Mouse (Mus musculus): ENCODE data around the gene Mtmr4. TPM values are rescaled to one million over a fixed set of nuclear protein-coding genes. Genes with fewer than 3 reads are reported as not detected.

Mtmr4 gene
- total RNA-seq, 2 experiments from 2014 or later: 83.5 to 86.6 TPM

GRCm38 (mm10) chr11:87602234-87602633 is 10.3 kb downstream of the Mtmr4 start:
- intact Hi-C loops (cut with DNase I): no loop called here
- DNase-seq (ENCODE audit: low spot score in 2 of 2): no peak

- no peak for DNase-seq (ENCODE audit: low spot score in 2 of 2)
- intact Hi-C loops (cut with DNase I): no loop called here
These were observed 11.6 kb downstream of the Mtmr4 start for GRCm38 (mm10) chr11:87603571-87603970.

GRCm38 (mm10) chr11:87609264-87609663 is 17.3 kb downstream of the Mtmr4 start:
- DNase-seq (ENCODE audit: low spot score in 2 of 2): no peak

DNA sequence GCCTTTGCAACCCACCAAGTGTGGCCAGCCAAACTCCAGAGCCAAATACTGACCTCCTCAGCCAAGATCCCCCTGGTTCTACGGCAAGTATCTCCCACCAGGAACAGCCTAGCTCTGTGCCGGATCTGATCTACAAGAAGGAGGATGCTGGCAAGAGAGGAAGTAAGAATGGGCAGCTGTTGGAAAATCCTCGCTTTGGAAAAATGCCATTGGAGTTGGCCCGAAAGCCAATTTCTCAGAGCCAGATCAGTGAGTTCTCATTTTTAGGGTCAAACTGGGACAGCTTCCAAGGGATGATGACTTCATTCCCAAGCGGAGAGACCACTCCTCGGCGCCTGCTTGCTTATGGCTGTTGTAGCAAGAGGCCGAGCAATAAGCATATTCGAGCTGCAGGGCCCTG is 19.6 kb downstream of the Mtmr4 start:
- intact Hi-C loops (cut with DNase I): no loop called here
- DNase-seq (ENCODE audit: low spot score in 2 of 2): no peak

More at GRCm38 (mm10) chr11:87609264-87609663, 17.3 kb downstream of the Mtmr4 start:
- intact Hi-C loops (cut with DNase I): no loop called here

DNA sequence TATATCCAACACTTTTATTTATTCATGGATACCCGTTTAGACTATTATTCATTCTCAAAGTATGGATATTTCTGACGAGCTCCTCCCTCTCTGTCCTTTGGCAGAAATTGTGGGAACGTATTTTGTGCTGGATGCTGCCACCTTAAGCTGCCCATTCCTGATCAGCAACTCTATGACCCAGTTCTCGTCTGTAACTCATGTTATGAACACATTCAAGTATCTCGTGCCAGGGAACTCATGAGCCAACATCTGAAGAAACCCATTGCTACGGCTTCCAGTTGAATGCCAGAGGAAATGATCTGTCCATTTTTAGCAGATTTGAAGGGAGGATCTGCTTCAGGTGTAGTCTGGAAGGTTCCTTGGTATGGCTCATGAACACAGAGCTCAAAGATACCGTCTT is 22.0 kb downstream of the Mtmr4 start:
- no peak for DNase-seq (ENCODE audit: low spot score in 2 of 2)
- intact Hi-C loops (cut with DNase I): no loop called here

DNA sequence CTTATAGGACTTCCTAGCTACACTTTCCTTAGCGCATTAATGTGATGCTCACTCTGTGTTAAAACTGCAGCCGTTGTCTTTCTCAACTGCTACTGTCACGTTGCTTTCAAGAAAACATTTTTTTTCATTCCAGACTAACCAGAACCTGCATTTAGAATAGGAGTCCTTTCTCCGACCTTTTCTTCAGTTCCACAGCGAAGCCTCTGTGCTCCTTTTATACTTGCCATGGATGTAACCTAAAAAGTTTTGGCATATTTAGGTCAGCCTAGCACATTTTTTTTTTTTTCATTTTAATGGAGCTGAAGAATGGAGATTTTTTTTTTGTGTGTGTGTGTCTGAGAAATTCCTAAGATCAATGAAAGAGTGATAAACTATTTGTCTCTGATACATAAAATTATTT is 23.6 kb downstream of the Mtmr4 start:
- no peak for DNase-seq (ENCODE audit: low spot score in 2 of 2)
- intact Hi-C loops (cut with DNase I): no loop called here

DNA sequence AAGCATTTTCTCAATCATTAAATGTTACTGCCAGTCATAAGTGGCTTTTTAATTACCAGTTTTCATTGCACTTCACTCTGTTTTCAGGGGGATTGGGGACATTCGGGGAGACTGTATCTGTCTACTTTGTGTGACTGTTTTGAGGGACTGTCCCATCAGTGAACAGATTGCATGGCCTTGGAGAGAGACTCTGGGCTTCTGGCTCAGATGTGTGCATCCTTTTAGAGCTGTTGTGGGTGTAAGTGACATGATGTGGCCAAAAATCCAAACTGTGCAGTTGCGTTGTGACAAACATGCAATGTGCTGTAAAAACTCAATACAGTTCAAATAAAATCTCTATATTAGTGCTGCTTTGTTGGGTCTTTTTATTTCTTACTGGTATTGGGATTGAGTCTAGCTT is 24.0 kb downstream of the Mtmr4 start:
- DNase-seq (ENCODE audit: low spot score in 2 of 2): no peak
- intact Hi-C loops (cut with DNase I): no loop called here

DNA sequence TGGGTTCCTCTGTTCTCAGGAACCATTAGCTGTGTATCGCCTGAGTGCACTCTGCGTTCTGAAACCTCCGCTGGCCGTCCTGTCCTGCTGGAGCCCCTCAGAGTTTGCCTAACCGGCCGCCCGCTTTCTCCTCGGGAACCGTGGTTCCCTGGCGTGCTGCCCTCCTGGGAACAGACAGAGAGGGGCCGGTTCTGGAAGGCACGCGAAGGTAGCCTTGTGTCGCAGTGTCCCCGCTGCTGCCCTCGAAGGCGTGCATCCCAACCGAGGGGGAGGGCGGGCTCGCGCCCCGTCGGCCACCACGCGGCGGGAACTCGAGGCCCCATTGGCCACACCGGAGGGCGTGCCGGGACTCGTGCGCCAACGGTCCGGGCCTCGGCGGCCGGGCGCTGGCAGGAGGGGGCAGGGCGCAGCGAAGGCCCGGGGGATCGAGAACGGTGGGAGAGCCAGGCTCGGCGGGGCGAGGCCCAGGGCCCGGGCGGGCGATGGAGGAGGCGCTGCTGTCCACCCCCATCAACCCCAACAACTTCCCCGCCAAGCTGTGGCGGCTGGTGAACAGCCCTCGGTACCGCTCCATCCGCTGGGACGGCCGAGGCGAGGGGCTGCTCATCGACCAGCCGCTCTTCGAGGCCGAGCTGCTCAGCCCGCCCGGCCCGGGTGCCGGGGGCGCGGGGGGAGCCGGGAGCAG is 25.0 kb downstream of the Mtmr4 start, which contains the start of gene Hsf5:
Gene Hsf5 (plus strand): TSS at position 375 of the 685 bp plus-strand sequence.
- no peak for DNase-seq (ENCODE audit: low spot score in 2 of 2)
- intact Hi-C loops (cut with DNase I): no loop called here

DNA sequence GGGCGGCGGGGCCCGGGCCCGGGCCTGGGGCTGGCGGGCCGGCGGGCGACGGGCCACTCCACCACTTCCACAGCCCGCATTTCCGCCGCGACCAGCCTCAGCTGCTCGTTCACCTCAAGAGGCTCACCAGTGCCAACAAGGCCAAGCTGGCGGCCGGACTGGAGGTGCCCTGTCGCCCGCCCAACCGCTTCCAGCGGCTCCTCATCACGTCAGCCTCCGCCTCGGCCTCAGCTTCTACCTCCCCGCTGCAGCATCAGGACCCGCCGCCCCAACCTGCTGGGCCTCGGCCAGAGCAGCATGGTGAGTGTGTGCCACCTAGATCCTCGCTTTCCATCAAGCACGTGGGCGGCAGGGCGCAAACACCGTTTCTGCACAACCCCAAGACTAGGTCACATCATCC is 25.6 kb downstream of the Mtmr4 start:
- intact Hi-C loops (cut with DNase I): no loop called here

DNA sequence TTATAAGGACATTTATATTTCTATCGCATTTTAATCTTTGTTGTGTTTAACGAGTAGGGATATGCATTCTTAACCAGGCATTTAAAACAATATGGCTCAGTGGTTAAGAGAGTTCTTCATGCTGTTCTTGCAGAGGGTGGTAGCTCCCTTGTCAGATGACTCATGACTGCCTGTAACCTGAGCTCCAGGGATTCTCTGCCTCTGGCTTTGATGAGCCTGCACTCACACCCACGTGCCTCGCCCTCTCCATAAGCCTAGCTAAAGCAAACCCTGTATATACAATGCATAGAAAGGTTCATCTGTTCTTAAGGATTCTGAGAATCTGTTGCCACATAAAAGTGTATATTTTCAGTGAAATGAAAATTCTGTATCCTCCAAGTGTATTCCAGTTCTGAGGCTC is 31.2 kb downstream of the Mtmr4 start:
- intact Hi-C loops (cut with DNase I): no loop called here
- no peak for DNase-seq (ENCODE audit: low spot score in 2 of 2)

More for the DNA sequence above, 25.6 kb downstream of the Mtmr4 start:
- no peak for DNase-seq (ENCODE audit: low spot score in 2 of 2)

- DNase-seq (ENCODE audit: low spot score in 2 of 2): peak in 1 of 2 experiments; percentile 25
- intact Hi-C loops (cut with DNase I): no loop called here
These were observed 37.9 kb downstream of the Mtmr4 start for GRCm38 (mm10) chr11:87629859-87630258.

- no peak for DNase-seq (ENCODE audit: low spot score in 2 of 2)
- intact Hi-C loops (cut with DNase I): no loop called here
These were observed 46.8 kb downstream of the Mtmr4 start for GRCm38 (mm10) chr11:87638793-87639192.

DNA sequence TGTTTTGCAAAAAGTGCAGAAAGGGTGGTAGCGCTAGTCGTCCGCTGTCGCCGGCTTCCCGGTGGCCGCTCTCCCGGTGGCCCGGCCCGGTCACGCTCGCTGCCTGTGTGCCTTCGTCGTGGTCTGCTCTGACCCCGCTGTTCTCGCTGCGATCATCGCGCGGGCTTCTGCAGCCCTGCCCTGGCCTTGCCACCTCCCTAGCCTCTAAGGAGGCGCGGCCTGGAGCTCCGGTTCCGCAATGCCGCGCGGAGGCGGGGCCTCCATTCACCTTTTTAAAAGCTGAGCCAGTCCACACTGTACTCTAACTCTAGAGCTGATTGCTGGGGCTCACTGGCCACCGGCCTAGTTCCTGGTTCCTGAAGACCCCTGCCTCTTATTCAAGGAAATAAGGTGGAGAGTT is 47.2 kb downstream of the Mtmr4 start:
- no peak for DNase-seq (ENCODE audit: low spot score in 2 of 2)
- intact Hi-C loops (cut with DNase I): no loop called here

GRCm38 (mm10) chr11:87642865-87643264 is 50.9 kb downstream of the Mtmr4 start:
- DNase-seq (ENCODE audit: low spot score in 2 of 2): no peak
- intact Hi-C loops (cut with DNase I): no loop called here

DNA sequence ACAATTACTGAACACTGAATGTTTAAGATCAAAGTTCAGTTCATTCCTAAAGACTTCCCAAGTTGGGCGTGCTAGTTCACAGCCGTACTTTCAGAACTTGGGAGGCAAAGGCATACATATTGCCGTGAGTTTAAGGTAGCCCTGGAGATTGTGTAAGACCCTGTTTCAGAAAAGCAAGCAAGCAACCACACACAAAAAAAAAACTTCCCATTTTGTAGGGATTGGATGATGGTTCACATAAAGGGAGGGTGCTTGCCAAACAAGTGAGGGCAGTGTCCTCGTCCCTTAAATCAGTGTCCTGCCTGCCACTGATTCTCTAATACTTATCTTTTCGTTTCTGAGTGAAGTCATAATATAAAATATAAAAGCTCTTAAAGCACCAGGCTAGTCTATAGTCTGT is 62.7 kb downstream of the Mtmr4 start:
- no peak for DNase-seq (ENCODE audit: low spot score in 2 of 2)
- intact Hi-C loops (cut with DNase I): no loop called here

- DNase-seq (ENCODE audit: low spot score in 2 of 2): no peak
- intact Hi-C loops (cut with DNase I): no loop called here
These were observed 67.3 kb downstream of the Mtmr4 start for GRCm38 (mm10) chr11:87659216-87659615.

DNA sequence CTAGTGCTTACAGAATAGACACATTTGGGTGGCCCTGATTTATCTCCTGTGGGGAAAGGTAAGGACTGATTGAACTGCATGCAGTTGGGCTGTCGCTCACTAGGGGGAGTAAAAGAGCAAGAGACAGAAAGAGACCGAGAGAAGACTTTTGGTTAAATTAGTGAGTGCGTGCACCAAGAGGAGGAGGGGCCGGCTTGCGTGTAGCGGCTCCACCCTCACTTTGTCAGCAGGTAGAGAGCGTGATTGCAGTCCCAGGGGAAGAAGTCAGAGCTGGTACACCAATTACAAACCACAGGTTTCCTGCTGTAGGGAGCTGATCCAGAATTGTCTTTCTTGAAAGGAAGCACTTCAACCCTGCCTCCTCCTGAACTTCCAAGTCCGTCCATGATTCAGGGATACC is 70.4 kb downstream of the Mtmr4 start, which contains the start of gene Rnf43:
Gene Rnf43 (plus strand): TSS at position 316 of the 400 bp plus-strand sequence.
- peak; percentile 83 to 87 for DNase-seq (ENCODE audit: low spot score in 2 of 2)
- intact Hi-C loops (cut with DNase I): loop anchor here (5.0 kb wide), 2 partner anchors 75 to 110 kb away; partner anchors contain the start of gene Supt4a

- no peak for DNase-seq (ENCODE audit: low spot score in 2 of 2)
- intact Hi-C loops (cut with DNase I): loop anchor here (5.0 kb wide), 2 partner anchors 74 to 109 kb away; partner anchors contain the start of gene Supt4a
These were observed 70.9 kb downstream of the Mtmr4 start for GRCm38 (mm10) chr11:87662822-87663221.

DNA sequence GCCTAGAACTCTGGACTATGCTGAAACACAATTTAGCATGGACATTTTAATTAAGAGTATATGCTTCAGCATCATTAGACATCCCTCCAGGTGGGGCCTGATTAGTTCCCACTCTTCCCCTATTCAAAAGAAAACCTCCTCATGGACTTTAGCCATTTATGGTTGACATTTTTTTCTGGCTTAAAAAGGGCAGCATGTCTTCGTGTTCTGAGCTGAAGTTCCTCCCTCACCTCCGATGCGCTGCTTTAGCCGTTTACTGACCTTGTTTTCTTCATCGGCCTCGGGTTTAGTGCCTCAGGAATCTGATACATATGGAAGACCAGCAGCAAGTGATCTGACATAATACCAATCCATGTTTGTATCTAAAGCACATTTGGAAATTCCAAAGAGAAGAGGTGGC is 72.0 kb downstream of the Mtmr4 start:
- intact Hi-C loops (cut with DNase I): loop anchor here (5.0 kb wide), 2 partner anchors 73 to 108 kb away; partner anchors contain the start of gene Supt4a
- no peak for DNase-seq (ENCODE audit: low spot score in 2 of 2)

DNA sequence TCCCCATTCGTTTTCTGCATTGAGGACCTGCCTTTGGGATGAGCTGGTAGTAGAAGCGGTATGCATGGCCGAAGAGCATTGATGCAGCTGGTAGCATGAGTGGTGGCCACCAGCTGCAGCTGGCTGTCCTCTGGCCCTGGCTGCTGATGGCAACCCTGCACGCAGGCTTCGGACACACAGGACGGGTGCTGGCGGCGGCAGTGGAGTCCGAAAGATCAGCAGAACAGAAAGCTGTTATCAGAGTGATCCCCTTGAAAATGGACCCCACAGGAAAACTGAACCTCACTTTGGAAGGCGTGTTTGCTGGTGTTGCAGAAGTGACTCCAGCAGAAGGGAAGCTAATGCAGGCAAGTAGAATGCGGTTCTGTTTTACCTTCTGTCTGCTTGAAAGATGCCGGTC is 72.6 kb downstream of the Mtmr4 start:
- no peak for DNase-seq (ENCODE audit: low spot score in 2 of 2)
- intact Hi-C loops (cut with DNase I): loop anchor here (5.0 kb wide), 2 partner anchors 73 to 108 kb away; partner anchors contain the start of gene Supt4a

DNA sequence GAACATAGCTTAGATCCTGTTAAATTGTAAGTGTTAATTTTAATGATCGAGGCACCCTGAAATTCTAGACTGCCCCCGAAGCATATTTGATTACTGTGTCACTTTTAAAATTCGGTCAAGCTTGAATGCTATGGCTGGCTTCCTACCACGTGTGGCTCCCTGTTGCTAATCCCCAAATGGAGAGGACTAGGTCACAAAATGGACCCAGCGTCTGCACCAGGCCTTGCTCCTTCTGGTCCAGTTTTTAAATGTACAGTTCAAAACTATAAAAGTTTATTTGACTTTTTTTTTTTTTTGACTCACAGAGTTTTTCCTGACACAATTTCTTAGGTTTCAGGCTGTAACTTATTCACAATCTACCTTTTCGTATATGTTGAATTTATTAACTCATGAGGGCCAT is 73.3 kb downstream of the Mtmr4 start:
- intact Hi-C loops (cut with DNase I): no loop called here
- DNase-seq (ENCODE audit: low spot score in 2 of 2): no peak
